Mouse (Mus musculus): Measurements from ENCODE around the gene Tnk1.

DNA sequence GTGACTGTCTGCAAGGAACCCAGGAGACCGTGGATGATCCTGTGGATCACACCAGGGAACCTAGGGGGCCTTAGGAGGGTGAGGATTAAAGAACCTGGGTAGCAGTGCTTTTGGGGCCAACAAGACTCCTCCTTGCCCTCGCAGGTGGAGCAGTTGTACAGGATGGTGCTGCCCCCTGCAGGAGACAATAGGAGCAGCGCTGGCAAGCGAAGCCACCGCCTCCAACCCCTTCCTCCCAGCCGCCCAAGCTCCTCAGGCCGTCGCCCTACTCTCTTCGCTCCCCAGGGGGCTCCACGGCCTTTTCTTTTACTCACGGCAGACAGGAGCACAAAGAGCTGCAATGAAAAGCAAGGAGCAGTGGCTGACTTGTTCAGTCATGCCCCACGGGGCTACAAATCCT, 18.3 kb upstream of the Tnk1 start:
- TF ChIP-seq CTCF (conservative IDR thresholded peaks at IDR 0.05; ENCODE audit: low read length): peak; percentile 76
- no peak for TF ChIP-seq POU5F1 (IDR thresholded peaks at IDR 0.05; ENCODE audit: borderline replicate concordance, low read length)
- no peak for TF ChIP-seq NANOG (IDR thresholded peaks at IDR 0.05; ENCODE audit: borderline replicate concordance, low read length)
